Mouse (Mus musculus) gastrocnemius, postnatal 4 days (tissue): ENCODE measurements around the gene Agr3. TPM values are rescaled to one million over a fixed set of nuclear protein-coding genes. Genes with fewer than 3 reads are reported as not detected.
A peak's percentile ranks its signal among the peaks of the same experiment; 100 is the strongest.

ENCODE experiments used
- DNase-seq, 2 experiments: peaks; one replicate each; pipeline ENCODE4 v3.0.0; 2021 to 2022; ENCODE audit warnings: low spot score in 2 of 2, mixed read lengths in 2 of 2
- long read RNA-seq, 2 experiments: library from polyadenylated mRNA; stranded (forward); transcript quantifications; one replicate each; pipeline ENCODE4 v2.0.0; 2021
- total RNA-seq, 2 experiments: library from RNA; stranded (reverse); gene quantifications; 2 replicates each; pipeline ENCODE4 v1.2.3; 2021

The Agr3 gene
- total RNA-seq = not detected
- long read RNA-seq, experiment 1 = 0 reads
- long read RNA-seq, experiment 2 = 0 reads

GRCm38 (mm10) chr12:35925402-35925801 is at the start of gene Agr3:
TSS of gene Agr3 (plus strand) at chr12:35925620.
- no peak for DNase-seq

GRCm38 (mm10) chr12:35884892-35885558 is 40.4 kb upstream of the Agr3 start:
- DNase-seq = no peak

GRCm38 (mm10) chr12:35889383-35889782 is 36.0 kb upstream of the Agr3 start:
- DNase-seq = no peak

GRCm38 (mm10) chr12:35890756-35891155 is 34.7 kb upstream of the Agr3 start:
- DNase-seq = no peak

- DNase-seq = no peak
Measured at GRCm38 (mm10) chr12:35894304-35894900, 31.0 kb upstream of the Agr3 start.

GRCm38 (mm10) chr12:35895875-35896763 is 29.3 kb upstream of the Agr3 start:
- peak in 1 of 2 experiments; percentile 44 for DNase-seq

- DNase-seq = no peak
Measured at GRCm38 (mm10) chr12:35896764-35897282, 28.6 kb upstream of the Agr3 start.

GRCm38 (mm10) chr12:35910632-35911031 is 14.8 kb upstream of the Agr3 start:
- DNase-seq = no peak

GRCm38 (mm10) chr12:35915813-35916212 is 9.6 kb upstream of the Agr3 start:
- no peak for DNase-seq

- no peak for DNase-seq
Measured at GRCm38 (mm10) chr12:35916467-35916866, 9.0 kb upstream of the Agr3 start.

GRCm38 (mm10) chr12:35918031-35918430 is 7.4 kb upstream of the Agr3 start:
- no peak for DNase-seq

- no peak for DNase-seq
Measured at GRCm38 (mm10) chr12:35927804-35928203, 2.4 kb downstream of the Agr3 start.

- no peak for DNase-seq
Measured at GRCm38 (mm10) chr12:35932816-35933215, 7.4 kb downstream of the Agr3 start.

- no peak for DNase-seq
Measured at GRCm38 (mm10) chr12:35951757-35952156, 26.3 kb downstream of the Agr3 start.

- DNase-seq = no peak
Measured at GRCm38 (mm10) chr12:35957235-35957634, 31.8 kb downstream of the Agr3 start.

- no peak for DNase-seq
Measured at GRCm38 (mm10) chr12:35966098-35966767, 40.8 kb downstream of the Agr3 start.

- DNase-seq = no peak
Measured at GRCm38 (mm10) chr12:35966768-35967141, 41.3 kb downstream of the Agr3 start.

GRCm38 (mm10) chr12:35975898-35976297 is 50.5 kb downstream of the Agr3 start:
- DNase-seq = no peak

- no peak for DNase-seq
Measured at GRCm38 (mm10) chr12:35977633-35978246, 52.3 kb downstream of the Agr3 start.

- DNase-seq = no peak
Measured at GRCm38 (mm10) chr12:35979625-35980024, 54.2 kb downstream of the Agr3 start.
